Mouse (Mus musculus): ENCODE measurements at regions not wholly inside any gene's neighbourhood (a gene's known extent, or its start where the extent isn't known, plus 50 kb on each side); places are given as distances from the start of the nearest gene placed in this dataset.

DNA sequence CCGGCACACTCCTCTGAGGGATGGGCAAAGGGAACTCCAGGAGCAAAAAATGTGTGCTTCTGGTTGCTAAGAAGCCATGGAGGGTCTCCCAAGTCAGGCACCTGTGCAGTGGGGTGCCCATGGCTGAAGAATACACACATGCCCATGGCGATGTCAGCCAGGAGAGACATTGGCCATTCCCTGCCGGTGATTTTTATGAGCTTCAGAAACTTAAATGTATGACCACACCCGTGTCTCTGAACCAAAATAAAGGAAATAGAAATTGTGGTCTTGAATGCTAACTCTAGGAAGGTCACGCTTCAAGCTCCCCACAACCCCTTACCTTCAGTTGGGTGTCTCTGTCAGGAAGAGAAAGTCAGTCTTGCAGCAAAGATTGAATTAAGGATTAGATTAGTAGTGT, 56.0 kb upstream of the Map1b start:
- no peak for DNase-seq
